Mouse (Mus musculus) stomach, embryonic 14.5 days (tissue): ENCODE measurements around the gene Fam43a. TPM values are rescaled to one million over a fixed set of nuclear protein-coding genes. Genes with fewer than 3 reads are reported as not detected.

Experiments
- ATAC-seq: fragments of 200-750 bp; cut with Nextera tagmentation; 2 replicates; pipeline ENCODE4 v1.8.0; 2017; ENCODE audit warnings: low read depth, moderate TSS enrichment; ENCODE audit not compliant: insufficient number of reproducible peaks, insufficient read depth, low FRiP score
- H3K27ac ChIP-seq: fragments of 300-500 bp; sonication (generic); 2 replicates; pipeline ENCODE4 v1.5.1; 2014; ENCODE audit warnings: mild to moderate bottlenecking, low read length, moderate library complexity, mixed read lengths
- H3K27me3 ChIP-seq: fragments of 300-500 bp; sonication (generic); 2 replicates; pipeline ENCODE4 v1.6.1; 2014; ENCODE audit warnings: low read length, control low read depth, mixed read lengths; ENCODE audit not compliant: control insufficient read depth, insufficient read depth
- H3K36me3 ChIP-seq: fragments of 300-500 bp; sonication (generic); 2 replicates; pipeline ENCODE4 v1.6.1; 2014; ENCODE audit warnings: mild to moderate bottlenecking, control low read depth, low read length, moderate library complexity, mixed read lengths; ENCODE audit not compliant: control insufficient read depth, insufficient read depth
- H3K4me1 ChIP-seq: fragments of 300-500 bp; sonication (generic); 2 replicates; pipeline ENCODE4 v1.6.1; 2014; ENCODE audit warnings: low read length, control low read depth, mixed read lengths; ENCODE audit not compliant: control insufficient read depth, insufficient read depth
- H3K4me2 ChIP-seq: fragments of 300-500 bp; sonication (generic); replicated peaks from 2 replicates; pipeline ENCODE4 v1.6.1; 2014; ENCODE audit warnings: low read depth, low read length, control low read depth
- H3K4me3 ChIP-seq: fragments of 300-500 bp; sonication (generic); 2 replicates; pipeline ENCODE4 v1.5.1; 2014; ENCODE audit warnings: low read depth, low read length, control low read depth
- H3K9ac ChIP-seq: fragments of 300-500 bp; sonication (generic); replicated peaks from 2 replicates; pipeline ENCODE4 v1.6.1; 2014; ENCODE audit warnings: low read depth, mild to moderate bottlenecking, control low read depth, low read length, moderate library complexity, mixed read lengths
- H3K9me3 ChIP-seq: fragments of 300-500 bp; sonication (generic); 2 replicates; pipeline ENCODE4 v1.6.1; 2016; ENCODE audit warnings: low read depth, low read length, control low read depth; ENCODE audit not compliant: control insufficient read depth
- WGBS: fragments of 180-500 bp; shearing (Covaris S2); extraction: QIAGEN DNeasy Blood & Tissue Kit; methylation state at CpG from one replicate; pipeline ENCODE4 v1.1.7; 2014; 5-methylcytosine and 5-hydroxymethylcytosine counted together
- polyA plus RNA-seq: library from polyadenylated mRNA; unstranded; fragments of >200 nt; fragmentation: Nextera tagmentation; extraction: Ambion mirVana; gene quantifications from 2 replicates; pipeline ENCODE4 v1.2.1, GENCODE M21; 2014

Fam43a gene
- polyA plus RNA-seq, 1 experiment from 2014 or later, result 11.3 TPM

- Histone ChIP-seq H3K27ac (peak overlapping the region; percentile 58; the same call in 1 of the 2 replicates), H3K4me2 (peak overlapping the region; percentile 95), H3K9ac (peak overlapping the region; percentile 66), H3K4me3 (peak overlapping the region; percentile 65), H3K9me3 (no peaks in the 10 kb centered on the region), H3K4me1 (peaks cover 37% of the 10 kb centered on the region), H3K36me3 (no peaks in the 10 kb centered on the region), H3K27me3 (no peaks in the 10 kb centered on the region)
- 9% methylated on average over 42 of the region's 42 CpGs for WGBS
- peak; percentile 20; the same call in 1 of the 2 replicates for ATAC-seq
Measured at GRCm38 (mm10) chr16:30601046-30601832, 1.7 kb downstream of the Fam43a start.

GRCm38 (mm10) chr16:30601946-30602345, 2.4 kb downstream of the Fam43a start:
- peak overlapping the region; percentile 95 for H3K4me2 ChIP-seq
- peak overlapping the region; percentile 18; the same call in 1 of the 2 replicates for H3K27ac ChIP-seq
- no peak for ATAC-seq
- no peak overlapping the region for H3K9ac ChIP-seq
- WGBS, result 20% methylated on average over 7 of the region's 7 CpGs
- peaks cover 37% of the 10 kb centered on the region for H3K4me1 ChIP-seq
- no peaks in the 10 kb centered on the region for H3K9me3 ChIP-seq
- H3K36me3 ChIP-seq, result no peaks in the 10 kb centered on the region
- H3K27me3 ChIP-seq, result no peaks in the 10 kb centered on the region
- H3K4me3 ChIP-seq, result peak overlapping the region; percentile 65

- no peaks in the 10 kb centered on the region for H3K9me3 ChIP-seq
- 0 out of 2 replicates have a peak overlapping the region, but pooled peaks have one; percentile 40 for H3K27ac ChIP-seq
- no peak overlapping the region for H3K4me3 ChIP-seq
- peaks cover 32% of the 10 kb centered on the region for H3K4me1 ChIP-seq
- no peaks in the 10 kb centered on the region for H3K36me3 ChIP-seq
- H3K27me3 ChIP-seq, result no peaks in the 10 kb centered on the region
- ATAC-seq, result no peak
- 32% methylated on average over 18 of the region's 18 CpGs for WGBS
- no peak overlapping the region for H3K9ac ChIP-seq
- H3K4me2 ChIP-seq, result peak overlapping the region; percentile 95
Measured at GRCm38 (mm10) chr16:30602684-30603530, 3.4 kb downstream of the Fam43a start.

DNA sequence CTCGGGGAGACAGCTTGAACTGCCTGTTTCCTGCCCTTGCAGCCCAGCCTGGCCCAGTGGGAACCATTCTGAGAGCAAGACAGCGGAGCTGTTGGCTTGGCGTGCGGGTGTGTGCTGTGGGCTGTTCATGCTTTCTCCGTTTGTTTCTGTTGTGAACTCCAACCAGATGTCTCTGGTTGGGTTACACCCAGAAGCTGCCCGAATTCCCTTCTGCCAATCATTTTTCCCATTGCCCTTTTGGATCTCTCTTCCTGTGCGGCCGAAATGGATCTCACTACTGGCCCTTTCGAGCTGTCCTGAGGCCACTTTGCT, 4.0 kb downstream of the Fam43a start:
- peaks cover 32% of the 10 kb centered on the region for H3K4me1 ChIP-seq
- no peaks in the 10 kb centered on the region for H3K36me3 ChIP-seq
- no peaks in the 10 kb centered on the region for H3K9me3 ChIP-seq
- H3K4me3 ChIP-seq, result no peak overlapping the region
- peak overlapping the region; percentile 95; the same call in 1 of the 2 replicates for H3K4me2 ChIP-seq
- 57% methylated on average over 9 of the region's 9 CpGs for WGBS
- ATAC-seq, result no peak
- 0 out of 2 replicates have a peak overlapping the region, but pooled peaks have one; percentile 40 for H3K27ac ChIP-seq
- H3K27me3 ChIP-seq, result no peaks in the 10 kb centered on the region
- no peak overlapping the region for H3K9ac ChIP-seq

DNA sequence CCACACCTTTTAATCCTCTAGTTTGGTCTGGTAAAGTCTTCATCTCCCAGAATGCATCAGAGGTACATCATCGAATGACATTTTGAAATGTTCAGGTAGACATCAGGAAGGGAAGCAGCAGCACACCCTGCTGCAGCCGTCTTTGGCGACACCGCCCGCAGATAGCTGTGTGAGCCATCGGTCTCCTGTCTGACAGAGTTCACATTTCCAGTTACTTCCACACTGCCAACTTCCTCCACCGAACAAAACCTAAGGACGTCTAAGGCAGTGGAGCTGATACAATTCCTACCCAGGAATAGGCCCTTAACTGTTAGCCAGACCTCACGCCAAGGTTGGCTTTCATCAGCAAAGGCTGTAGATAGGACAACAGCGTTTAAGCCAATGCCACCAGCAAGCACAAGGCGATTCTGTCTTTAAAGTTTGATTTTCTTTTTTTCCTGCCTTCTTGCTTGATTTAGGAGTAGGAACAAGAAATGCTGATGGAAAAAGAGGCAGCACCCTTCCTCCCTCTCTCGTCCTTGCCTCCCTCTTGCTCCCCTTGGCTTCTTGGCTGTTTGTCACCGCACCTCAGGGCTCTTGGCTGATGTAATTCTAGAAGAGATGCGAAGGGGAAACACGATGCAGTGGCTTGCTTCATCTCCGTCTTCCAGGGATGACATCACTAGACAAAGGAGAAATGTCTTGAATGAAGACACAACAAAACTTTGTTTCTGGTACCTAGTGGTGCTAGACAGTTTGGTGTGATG, 4.7 kb downstream of the Fam43a start:
- Histone ChIP-seq H3K27ac (no peak overlapping the region), H3K4me1 (peaks cover 32% of the 10 kb centered on the region), H3K36me3 (no peaks in the 10 kb centered on the region), H3K4me2 (no peak overlapping the region), H3K4me3 (no peak overlapping the region), H3K27me3 (no peaks in the 10 kb centered on the region), H3K9me3 (no peaks in the 10 kb centered on the region), H3K9ac (no peak overlapping the region)
- ATAC-seq, result no peak
- 72% methylated on average over 16 of the region's 16 CpGs for WGBS

DNA sequence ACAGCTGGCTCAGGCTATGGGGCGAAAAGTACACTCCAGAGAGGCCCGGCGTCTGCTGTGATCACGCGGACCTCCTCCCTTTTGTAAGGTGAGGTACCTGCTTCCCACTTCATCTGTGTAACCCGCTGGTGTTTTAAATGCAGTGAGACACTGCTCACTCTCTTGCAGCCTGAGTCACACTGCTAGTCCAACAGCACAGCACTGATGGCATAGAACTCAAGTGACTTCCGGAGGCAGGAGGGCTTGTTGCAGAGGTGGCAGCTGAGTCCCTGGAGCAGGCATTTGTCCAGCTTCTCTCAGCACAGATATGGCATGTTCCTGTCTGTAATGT, 5.2 kb downstream of the Fam43a start:
- no peak overlapping the region for H3K4me2 ChIP-seq
- H3K9me3 ChIP-seq, result no peaks in the 10 kb centered on the region
- H3K27me3 ChIP-seq, result no peaks in the 10 kb centered on the region
- H3K4me1 ChIP-seq, result peaks cover 32% of the 10 kb centered on the region
- no peak overlapping the region for H3K4me3 ChIP-seq
- no peak overlapping the region for H3K27ac ChIP-seq
- 79% methylated on average over 7 of the region's 7 CpGs for WGBS
- no peak overlapping the region for H3K9ac ChIP-seq
- no peaks in the 10 kb centered on the region for H3K36me3 ChIP-seq
- no peak for ATAC-seq

DNA sequence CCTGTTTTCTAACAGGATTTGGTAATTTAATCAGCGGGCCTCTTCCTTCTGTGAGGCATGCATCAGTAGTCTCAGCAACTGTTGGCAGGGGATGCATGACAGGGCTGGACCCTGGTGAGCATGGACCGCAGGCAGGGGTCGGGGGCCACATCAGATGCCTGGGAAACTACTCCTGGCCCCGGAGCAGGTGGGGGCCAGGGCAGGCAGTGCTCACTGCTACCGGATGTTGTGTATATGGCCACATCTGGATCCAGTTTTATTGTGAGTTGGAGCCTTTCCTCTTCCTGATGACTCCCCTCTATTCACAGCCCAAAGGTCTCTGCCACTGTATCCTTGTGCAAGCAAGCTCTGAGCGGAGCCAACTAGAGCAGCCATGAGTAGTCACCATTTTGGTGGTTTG, 6.0 kb downstream of the Fam43a start:
- no peak overlapping the region for H3K4me3 ChIP-seq
- no peak overlapping the region for H3K9ac ChIP-seq
- H3K4me2 ChIP-seq, result no peak overlapping the region
- no peaks in the 10 kb centered on the region for H3K27me3 ChIP-seq
- H3K4me1 ChIP-seq, result peaks cover 32% of the 10 kb centered on the region
- ATAC-seq, result no peak
- no peaks in the 10 kb centered on the region for H3K9me3 ChIP-seq
- 73% methylated on average over 6 of the region's 6 CpGs for WGBS
- H3K27ac ChIP-seq, result no peak overlapping the region
- H3K36me3 ChIP-seq, result no peaks in the 10 kb centered on the region

GRCm38 (mm10) chr16:30607868-30608267, 8.3 kb downstream of the Fam43a start:
- WGBS, result 79% methylated on average over 3 of the region's 3 CpGs

More at GRCm38 (mm10) chr16:30607868-30608267, 8.3 kb downstream of the Fam43a start:
- Histone ChIP-seq H3K9me3 (no peaks in the 10 kb centered on the region), H3K27ac (no peak overlapping the region), H3K4me3 (no peak overlapping the region), H3K36me3 (no peaks in the 10 kb centered on the region), H3K9ac (no peak overlapping the region), H3K4me1 (peaks cover 18% of the 10 kb centered on the region; the same call in 1 of the 2 replicates), H3K4me2 (no peak overlapping the region), H3K27me3 (no peaks in the 10 kb centered on the region)
- ATAC-seq, result no peak
